Mouse (Mus musculus): ENCODE results near the gene Vpreb1.

- TF ChIP-seq EP300 (IDR thresholded peaks at IDR 0.05; ENCODE audit: low read depth) = no peak
- no peak for TF ChIP-seq CTCF (IDR thresholded peaks at IDR 0.05; ENCODE audit: low read depth)
These were observed 25.4 kb upstream of the Vpreb1 start for GRCm38 (mm10) chr16:16896015-16896381.
